Mouse (Mus musculus) liver, embryonic 11.5 days (tissue): ENCODE data around the gene Aurkaip1. TPM values are rescaled to one million over a fixed set of nuclear protein-coding genes. Genes with fewer than 3 reads are reported as not detected.

Experiments used
- ATAC-seq: fragments of 200-750 bp; cut with Nextera tagmentation; replicated peaks from 2 replicates; pipeline ENCODE4 v1.8.0; 2017; ENCODE audit warnings: moderate number of reproducible peaks, mild to moderate bottlenecking, moderate TSS enrichment, moderate library complexity; ENCODE audit not compliant: low FRiP score
- DNase-seq: peaks from one replicate; pipeline ENCODE4 v3.0.0-alpha.2; 2017; ENCODE audit warnings: low spot score
- H3K27ac ChIP-seq: fragments of 300-500 bp; sonication (generic); 2 replicates; pipeline ENCODE4 v1.5.1; 2014; ENCODE audit warnings: mild to moderate bottlenecking, low read depth, low read length, control low read depth
- H3K27me3 ChIP-seq: fragments of 300-500 bp; sonication (generic); replicated peaks from 2 replicates; pipeline ENCODE4 v1.6.1; 2014; ENCODE audit warnings: low read length, mixed read lengths; ENCODE audit not compliant: control insufficient read depth, insufficient read depth
- H3K36me3 ChIP-seq: fragments of 300-500 bp; sonication (generic); 2 replicates; pipeline ENCODE4 v1.6.1; 2014; ENCODE audit warnings: mild to moderate bottlenecking, low read length, moderate library complexity, mixed read lengths; ENCODE audit not compliant: control insufficient read depth, insufficient read depth
- H3K4me1 ChIP-seq: fragments of 300-500 bp; sonication (generic); replicated peaks from 2 replicates; pipeline ENCODE4 v1.6.1; 2014; ENCODE audit warnings: low read length, mixed read lengths; ENCODE audit not compliant: control insufficient read depth, insufficient read depth
- H3K4me2 ChIP-seq: fragments of 300-500 bp; sonication (generic); 2 replicates; pipeline ENCODE4 v1.6.1; 2014; ENCODE audit warnings: mild to moderate bottlenecking, control low read depth, moderate library complexity
- H3K4me3 ChIP-seq: fragments of 300-500 bp; sonication (generic); 2 replicates; pipeline ENCODE4 v1.5.1; 2014; ENCODE audit warnings: low read depth, low read length, control low read depth
- H3K9ac ChIP-seq: fragments of 300-500 bp; sonication (generic); 2 replicates; pipeline ENCODE4 v1.6.1; 2014; ENCODE audit warnings: low read depth, low read length, control low read depth
- H3K9me3 ChIP-seq: fragments of 300-500 bp; sonication (generic); 2 replicates; pipeline ENCODE4 v1.6.1; 2016; ENCODE audit warnings: low read length, inconsistent platforms, mixed read lengths; ENCODE audit not compliant: control insufficient read depth
- WGBS: fragments of 180-500 bp; shearing (Covaris S2); extraction: QIAGEN DNeasy Blood & Tissue Kit; methylation state at CpG from one replicate; pipeline ENCODE4 v1.1.7; 2014; 5-methylcytosine and 5-hydroxymethylcytosine counted together
- polyA plus RNA-seq: library from polyadenylated mRNA; unstranded; fragments of >200 nt; fragmentation: Nextera tagmentation; extraction: Ambion mirVana; gene quantifications from 2 replicates; pipeline ENCODE4 v1.2.1, GENCODE M21; 2014

Aurkaip1 gene
- polyA plus RNA-seq, 1 experiment from 2014 or later, result 212 TPM

GRCm38 (mm10) chr4:155843231-155843630 lies 12.2 kb downstream of the Aurkaip1 start:
- 86% methylated on average over 5 of the region's 5 CpGs for WGBS
- H3K4me3 ChIP-seq, result no peak overlapping the region

DNA sequence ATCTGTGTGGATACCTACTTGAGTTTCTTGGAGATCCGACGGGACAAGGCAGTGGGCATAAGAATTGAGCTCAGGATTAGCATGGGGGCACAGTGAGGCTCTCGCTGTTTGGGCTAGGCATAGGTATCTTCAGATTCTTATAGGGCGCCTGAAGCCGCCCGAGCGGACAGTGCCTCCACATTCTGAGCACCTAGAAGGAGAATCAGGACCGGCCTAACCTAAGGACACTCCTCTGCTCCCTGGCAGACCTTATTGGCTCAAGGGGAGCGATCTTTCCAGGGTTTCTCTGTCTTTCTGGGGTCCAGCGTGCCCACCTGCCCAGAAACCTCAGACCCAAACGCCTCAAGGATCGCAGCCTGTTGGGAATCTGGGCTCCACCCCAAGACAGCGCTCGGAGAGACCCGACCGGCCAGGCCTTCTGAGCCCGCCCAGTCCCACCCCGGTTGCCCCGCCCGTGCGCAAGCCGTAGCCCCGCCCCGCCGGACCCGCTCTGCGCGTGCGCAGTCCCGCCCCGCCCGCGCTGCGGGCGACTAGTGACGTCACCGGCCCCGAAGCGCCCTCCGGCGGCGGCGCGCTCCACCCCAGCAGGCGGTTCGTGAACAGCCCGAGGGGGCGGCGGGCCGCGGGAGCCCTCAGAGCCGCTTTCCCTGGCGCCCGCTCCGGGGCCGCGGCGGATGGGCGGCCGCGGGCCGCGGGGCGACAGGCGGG lies 16.0 kb downstream of the Aurkaip1 start, which contains the start of gene Dvl1:
Gene Dvl1 (plus strand): TSS at position 532 of the 708 bp plus-strand sequence.
- H3K4me2 ChIP-seq, result peak within 1 kb of the TSS; percentile 98
- H3K9ac ChIP-seq, result peak within 1 kb of the TSS; percentile 91
- WGBS, result 3% methylated on average over 65 of the region's 65 CpGs
- ATAC-seq (peak; percentile 90), DNase-seq (peak; percentile 94)
- 0 out of 2 replicates have a peak, but pooled peaks cover 3% of the 10 kb centered on the region for H3K36me3 ChIP-seq
- H3K4me1 ChIP-seq, result peaks cover 24% of the 10 kb centered on the region
- no peaks in the 10 kb centered on the region for H3K9me3 ChIP-seq
- no peaks in the 10 kb centered on the region for H3K27me3 ChIP-seq
- H3K4me3 ChIP-seq, result peak within 1 kb of the TSS; percentile 95
- peak within 1 kb of the TSS; percentile 54 for H3K27ac ChIP-seq

More at GRCm38 (mm10) chr4:155843231-155843630, 12.2 kb downstream of the Aurkaip1 start:
- Histone ChIP-seq H3K4me1 (peaks cover 32% of the 10 kb centered on the region), H3K27me3 (peaks cover 8% of the 10 kb centered on the region), H3K9me3 (no peaks in the 10 kb centered on the region), H3K4me2 (no peak overlapping the region), H3K9ac (no peak overlapping the region), H3K27ac (no peak overlapping the region), H3K36me3 (0 out of 2 replicates have a peak, but pooled peaks cover 3% of the 10 kb centered on the region)
- ATAC-seq (no peak), DNase-seq (no peak)

DNA sequence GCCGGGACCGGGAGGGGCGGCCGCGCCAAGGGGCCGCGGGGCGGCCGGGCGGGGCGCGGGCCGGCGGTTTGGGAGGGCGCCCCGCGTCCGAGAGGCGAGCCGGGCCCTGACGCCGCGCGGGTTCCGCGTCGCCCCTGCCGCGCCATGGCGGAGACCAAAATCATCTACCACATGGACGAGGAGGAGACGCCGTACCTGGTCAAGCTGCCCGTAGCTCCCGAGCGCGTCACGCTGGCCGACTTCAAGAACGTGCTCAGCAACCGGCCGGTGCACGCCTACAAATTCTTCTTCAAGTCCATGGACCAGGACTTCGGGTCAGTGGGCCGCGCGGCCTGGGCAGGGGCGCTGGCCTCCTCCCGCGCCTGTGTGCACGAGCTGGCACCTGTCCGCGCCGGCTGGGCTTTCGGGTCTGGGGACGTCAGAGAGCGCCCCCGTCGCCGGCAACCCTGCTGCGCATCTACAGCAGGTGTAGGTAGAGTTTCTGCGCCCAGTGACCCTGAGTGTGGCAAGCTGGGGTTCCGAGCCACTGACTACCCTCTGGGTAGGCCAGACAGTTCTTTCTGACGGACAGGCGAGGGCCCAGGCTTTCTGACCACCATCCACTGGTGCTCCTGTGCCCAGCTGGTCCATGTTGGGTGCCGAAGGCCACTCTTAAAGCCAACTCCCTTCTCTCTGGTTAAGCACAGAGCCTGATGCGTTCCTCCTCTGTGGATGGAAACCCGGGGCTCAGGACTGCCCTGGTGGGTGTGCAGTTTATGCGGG lies 16.7 kb downstream of the Aurkaip1 start:
- peak; percentile 69 for DNase-seq
- 2% methylated on average over 68 of the region's 69 CpGs for WGBS
- Histone ChIP-seq H3K27ac (peak overlapping the region; percentile 54), H3K36me3 (0 out of 2 replicates have a peak, but pooled peaks cover 2% of the 10 kb centered on the region), H3K4me3 (peak overlapping the region; percentile 95), H3K9me3 (no peaks in the 10 kb centered on the region), H3K4me1 (peaks cover 24% of the 10 kb centered on the region), H3K27me3 (no peaks in the 10 kb centered on the region), H3K4me2 (peak overlapping the region; percentile 98), H3K9ac (peak overlapping the region; percentile 91)
- ATAC-seq, result peak; percentile 53

DNA sequence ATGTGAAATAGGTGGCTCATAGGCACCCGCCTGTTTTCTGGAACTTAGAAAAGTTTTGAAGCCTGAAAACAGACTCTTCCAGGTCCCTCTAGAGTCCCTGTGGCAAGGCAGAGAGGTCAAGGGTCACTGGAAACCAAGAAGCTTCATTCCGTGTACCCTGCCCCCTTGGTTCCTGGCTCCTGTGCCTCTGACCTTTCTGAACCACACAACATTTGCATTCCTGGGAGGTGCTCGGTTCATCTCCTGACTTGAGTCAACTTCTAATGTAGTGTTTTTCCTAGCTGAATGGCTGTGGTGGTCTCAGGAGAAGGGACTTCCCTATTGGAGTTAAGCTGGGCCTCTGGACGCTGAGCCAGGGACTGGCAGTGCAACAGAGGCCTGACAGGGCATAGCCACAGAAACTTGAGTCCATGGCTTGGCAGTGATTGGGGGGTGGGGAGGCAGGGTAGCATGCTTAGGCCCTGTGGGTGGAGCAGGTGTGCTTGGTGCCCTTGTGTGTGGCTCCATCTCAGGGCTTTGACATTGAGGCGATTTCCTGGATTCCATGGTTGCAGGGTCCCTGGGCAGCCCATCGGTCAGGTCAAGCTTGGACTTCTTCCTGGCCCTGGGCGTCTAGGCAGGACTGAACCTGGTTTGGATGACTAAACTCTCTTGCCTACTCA lies 17.5 kb downstream of the Aurkaip1 start:
- 56% methylated on average over 7 of the region's 7 CpGs for WGBS
- H3K27ac ChIP-seq, result no peak overlapping the region

GRCm38 (mm10) chr4:155849391-155849790 lies 18.3 kb downstream of the Aurkaip1 start:
- Histone ChIP-seq H3K27ac (no peak overlapping the region), H3K9ac (no peak overlapping the region), H3K4me3 (no peak overlapping the region), H3K4me1 (peaks cover 24% of the 10 kb centered on the region), H3K36me3 (peaks cover 7% of the 10 kb centered on the region; the same call in 1 of the 2 replicates), H3K9me3 (no peaks in the 10 kb centered on the region), H3K27me3 (no peaks in the 10 kb centered on the region), H3K4me2 (peak overlapping the region; percentile 98)
- DNase-seq, result no peak
- WGBS, result 63% methylated on average over 2 of the region's 2 CpGs
- no peak for ATAC-seq

More for the DNA sequence above, 17.5 kb downstream of the Aurkaip1 start:
- Histone ChIP-seq H3K9me3 (no peaks in the 10 kb centered on the region), H3K27me3 (no peaks in the 10 kb centered on the region), H3K4me3 (peak overlapping the region; percentile 95), H3K36me3 (no peaks in the 10 kb centered on the region), H3K4me1 (peaks cover 24% of the 10 kb centered on the region), H3K4me2 (peak overlapping the region; percentile 98), H3K9ac (peak overlapping the region; percentile 91; the same call in 1 of the 2 replicates)
- DNase-seq, result no peak
- no peak for ATAC-seq

DNA sequence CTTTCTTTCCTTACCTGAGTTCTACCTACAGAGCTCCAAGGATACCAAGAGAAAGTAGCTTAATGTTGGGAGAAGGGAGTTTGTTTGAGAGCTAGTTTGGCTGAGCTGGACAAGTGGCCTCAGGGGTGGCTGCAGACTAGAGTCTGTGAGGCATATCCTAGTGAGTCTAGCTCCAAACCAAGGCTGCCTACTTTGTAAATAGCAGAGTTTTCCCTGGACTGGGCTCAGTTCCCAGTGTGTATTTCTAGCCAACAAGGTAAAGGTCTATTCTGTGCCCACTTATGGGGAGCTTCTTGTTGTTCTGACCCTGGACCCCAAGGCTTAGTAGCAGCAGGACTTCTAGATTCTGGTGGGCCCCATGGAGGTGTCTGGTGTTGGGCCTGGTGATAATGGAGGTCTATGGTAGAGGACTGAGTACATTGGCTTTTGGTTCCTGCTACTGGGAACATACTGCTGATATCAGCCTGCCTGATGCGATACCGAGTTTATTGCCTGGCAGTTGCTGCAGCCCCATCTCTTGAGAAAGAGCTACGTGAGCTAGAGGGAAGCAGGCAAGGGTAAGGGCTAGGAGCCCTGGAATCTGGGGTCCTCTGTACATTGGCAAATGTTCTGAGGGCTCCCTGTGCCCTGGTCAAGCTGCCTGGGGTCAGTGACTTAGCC lies 18.9 kb downstream of the Aurkaip1 start:
- Histone ChIP-seq H3K9ac (no peak overlapping the region), H3K27me3 (no peaks in the 10 kb centered on the region), H3K9me3 (no peaks in the 10 kb centered on the region), H3K4me2 (no peak overlapping the region; the same call in 1 of the 2 replicates), H3K36me3 (peaks cover 7% of the 10 kb centered on the region; the same call in 1 of the 2 replicates), H3K4me3 (no peak overlapping the region), H3K4me1 (peaks cover 24% of the 10 kb centered on the region), H3K27ac (no peak overlapping the region)
- 73% methylated on average over 3 of the region's 3 CpGs for WGBS
- ATAC-seq, result no peak
- no peak for DNase-seq

DNA sequence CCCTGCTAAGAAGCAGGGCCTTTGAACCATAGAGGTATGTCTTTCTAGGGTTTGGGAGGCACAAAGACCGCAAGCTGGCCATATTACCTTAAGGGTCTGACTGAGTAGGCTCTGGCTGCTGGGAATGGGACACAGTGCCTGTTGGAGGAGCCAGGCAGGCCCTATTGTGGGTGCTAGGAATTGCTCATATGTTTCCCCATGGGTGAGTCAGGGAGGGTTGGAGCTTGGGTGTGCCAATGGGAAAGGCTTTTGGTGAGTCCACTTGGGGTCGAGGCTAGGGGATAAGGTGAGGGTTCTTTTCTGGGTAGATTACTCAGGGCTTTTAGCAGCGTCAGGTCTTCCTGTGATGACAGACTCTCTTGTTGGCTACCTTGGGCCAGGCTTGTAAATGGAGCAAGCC lies 20.3 kb downstream of the Aurkaip1 start:
- H3K36me3 ChIP-seq, result peaks cover 13% of the 10 kb centered on the region; the same call in 1 of the 2 replicates
- DNase-seq, result no peak
- no peak overlapping the region for H3K27ac ChIP-seq
- H3K4me1 ChIP-seq, result peaks cover 28% of the 10 kb centered on the region
- no peaks in the 10 kb centered on the region for H3K27me3 ChIP-seq
- no peaks in the 10 kb centered on the region for H3K9me3 ChIP-seq
- no peak overlapping the region for H3K4me2 ChIP-seq
- 88% methylated on average over 3 of the region's 3 CpGs for WGBS
- no peak overlapping the region for H3K9ac ChIP-seq
- H3K4me3 ChIP-seq, result no peak overlapping the region
- ATAC-seq, result no peak

DNA sequence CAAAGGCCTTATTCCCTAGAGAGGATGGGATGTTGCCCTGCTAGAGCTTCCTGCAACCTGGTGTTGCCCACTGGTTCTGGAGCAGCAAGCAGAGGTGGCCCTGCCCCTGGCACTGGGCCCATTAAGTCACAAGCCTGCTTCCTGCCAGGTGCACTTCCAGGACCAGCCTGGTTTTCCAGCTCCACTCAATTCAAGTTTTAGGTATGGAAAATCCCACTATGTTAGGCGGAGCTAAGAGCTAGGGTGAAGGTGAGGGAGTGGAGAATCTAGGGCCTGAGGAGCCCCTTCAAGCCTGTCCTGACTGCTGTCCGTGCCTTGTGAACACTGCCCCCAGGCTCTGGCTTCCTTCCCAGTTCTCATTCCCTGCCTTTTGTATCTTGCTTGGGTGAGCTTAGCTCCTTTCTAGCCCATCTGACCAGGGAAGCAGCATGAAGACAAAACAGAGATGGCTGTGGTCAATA lies 20.9 kb downstream of the Aurkaip1 start:
- 78% methylated on average over 2 of the region's 2 CpGs for WGBS
- no peak overlapping the region for H3K27ac ChIP-seq
- ATAC-seq, result no peak

More for the DNA sequence above, 20.9 kb downstream of the Aurkaip1 start:
- Histone ChIP-seq H3K9ac (no peak overlapping the region), H3K4me3 (no peak overlapping the region), H3K36me3 (peaks cover 13% of the 10 kb centered on the region; the same call in 1 of the 2 replicates), H3K4me2 (no peak overlapping the region), H3K9me3 (no peaks in the 10 kb centered on the region), H3K27me3 (no peaks in the 10 kb centered on the region), H3K4me1 (peaks cover 27% of the 10 kb centered on the region)
- DNase-seq, result no peak
